Mouse (Mus musculus): ENCODE measurements at regions not wholly inside any gene's neighbourhood (a gene's known extent, or its start where the extent isn't known, plus 50 kb on each side); places are given as distances from the start of the nearest gene placed in this dataset.

- DNase-seq = peak; percentile 85 to 86
Observed at GRCm38 (mm10) chr2:10825278-10826133, 346.4 kb upstream of the Prkcq start.

DNA sequence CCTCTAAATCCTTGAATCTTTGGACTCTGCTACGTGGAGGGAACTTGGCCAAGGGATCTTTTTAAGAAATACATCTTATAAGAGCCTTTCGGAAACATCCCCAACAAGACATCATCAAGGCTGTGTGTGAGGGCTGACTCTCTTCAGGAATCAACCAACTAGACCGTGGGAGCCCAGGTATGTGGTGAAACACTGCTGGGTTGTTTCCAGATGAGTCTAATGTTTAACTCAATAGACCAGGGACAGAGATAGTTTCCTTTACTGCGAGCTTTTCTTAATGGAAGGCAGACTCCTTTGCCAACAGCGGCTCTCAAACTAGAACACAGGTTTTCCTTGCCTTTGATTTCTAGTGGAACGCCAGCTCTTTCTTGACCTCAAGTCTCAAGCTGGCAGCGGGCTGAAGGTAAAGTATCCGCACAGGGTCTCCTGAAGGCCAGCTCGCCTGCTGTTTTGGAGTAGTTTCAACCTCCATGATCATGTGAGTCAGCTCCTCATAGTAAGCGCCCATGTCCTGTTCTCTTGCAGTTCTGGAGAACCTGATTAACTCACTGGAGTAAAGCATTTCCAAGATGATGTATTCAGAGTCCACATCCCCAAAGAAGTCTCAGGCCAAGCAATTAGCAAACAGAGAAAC, 345.7 kb upstream of the Prkcq start:
- peak; percentile 17 to 20 for DNase-seq

- DNase-seq = no peak
Observed at GRCm38 (mm10) chr2:10839976-10840375, 331.9 kb upstream of the Prkcq start.

DNA sequence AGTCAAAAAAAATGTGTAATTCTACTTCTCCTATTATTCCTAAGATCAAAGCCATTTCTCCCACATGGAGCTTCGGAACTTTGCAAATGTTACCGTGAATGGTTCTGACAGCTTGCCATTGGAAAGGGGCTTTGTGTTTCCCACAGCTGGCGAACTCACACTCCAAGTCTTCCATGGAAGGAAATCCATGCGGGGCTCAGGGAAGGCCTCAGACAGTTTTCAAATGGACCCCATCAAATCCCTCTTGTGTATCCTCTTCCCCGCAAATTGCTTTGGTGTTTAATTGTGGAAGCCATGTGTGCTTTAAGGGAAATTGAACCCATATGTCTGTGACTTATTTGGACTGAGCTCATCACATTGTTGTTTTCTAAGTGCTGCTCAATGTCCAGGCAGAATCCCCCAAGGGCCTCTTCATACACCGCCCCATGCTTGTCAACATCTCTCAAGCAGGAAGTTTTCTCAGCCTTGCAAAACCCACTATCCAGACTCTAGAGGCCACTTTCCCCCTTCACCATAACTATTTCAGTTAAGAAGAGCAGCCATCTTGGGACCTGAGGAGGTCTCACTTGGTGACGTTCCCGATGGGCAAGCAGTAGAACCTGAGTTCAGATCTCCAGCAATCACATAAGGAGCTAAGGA, 310.1 kb upstream of the Prkcq start:
- DNase-seq = no peak

- no peak for DNase-seq
Observed at GRCm38 (mm10) chr2:10864451-10864850, 307.5 kb upstream of the Prkcq start.

- DNase-seq = peak in 1 of 2 experiments; percentile 21
Observed at GRCm38 (mm10) chr2:10874303-10874702, 297.6 kb upstream of the Prkcq start.

- peak; percentile 76 to 78 for DNase-seq
Observed at GRCm38 (mm10) chr2:10901926-10902325, 270.0 kb upstream of the Prkcq start.

DNA sequence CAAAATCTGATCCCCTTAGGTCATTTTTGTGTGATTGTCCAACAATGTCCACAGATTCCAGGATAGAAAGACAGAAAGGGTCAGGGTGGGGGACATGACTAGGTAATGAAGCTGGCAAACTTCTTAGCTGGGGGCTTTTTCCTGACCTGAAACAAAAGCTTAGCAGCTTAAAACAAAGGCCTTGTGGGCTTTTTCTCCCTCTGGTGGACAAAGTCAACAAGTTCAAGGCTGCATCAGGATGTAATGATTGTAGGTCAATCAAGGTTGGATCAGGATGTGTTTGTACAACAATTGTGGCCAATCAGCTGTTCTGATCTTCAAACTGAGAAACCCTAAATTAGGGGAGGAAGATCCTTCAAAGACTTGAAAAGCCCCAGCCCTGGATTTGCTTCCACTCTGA, 252.0 kb upstream of the Prkcq start:
- DNase-seq = no peak

- no peak for DNase-seq
Observed at GRCm38 (mm10) chr2:10920686-10921485, 251.0 kb upstream of the Prkcq start.

DNA sequence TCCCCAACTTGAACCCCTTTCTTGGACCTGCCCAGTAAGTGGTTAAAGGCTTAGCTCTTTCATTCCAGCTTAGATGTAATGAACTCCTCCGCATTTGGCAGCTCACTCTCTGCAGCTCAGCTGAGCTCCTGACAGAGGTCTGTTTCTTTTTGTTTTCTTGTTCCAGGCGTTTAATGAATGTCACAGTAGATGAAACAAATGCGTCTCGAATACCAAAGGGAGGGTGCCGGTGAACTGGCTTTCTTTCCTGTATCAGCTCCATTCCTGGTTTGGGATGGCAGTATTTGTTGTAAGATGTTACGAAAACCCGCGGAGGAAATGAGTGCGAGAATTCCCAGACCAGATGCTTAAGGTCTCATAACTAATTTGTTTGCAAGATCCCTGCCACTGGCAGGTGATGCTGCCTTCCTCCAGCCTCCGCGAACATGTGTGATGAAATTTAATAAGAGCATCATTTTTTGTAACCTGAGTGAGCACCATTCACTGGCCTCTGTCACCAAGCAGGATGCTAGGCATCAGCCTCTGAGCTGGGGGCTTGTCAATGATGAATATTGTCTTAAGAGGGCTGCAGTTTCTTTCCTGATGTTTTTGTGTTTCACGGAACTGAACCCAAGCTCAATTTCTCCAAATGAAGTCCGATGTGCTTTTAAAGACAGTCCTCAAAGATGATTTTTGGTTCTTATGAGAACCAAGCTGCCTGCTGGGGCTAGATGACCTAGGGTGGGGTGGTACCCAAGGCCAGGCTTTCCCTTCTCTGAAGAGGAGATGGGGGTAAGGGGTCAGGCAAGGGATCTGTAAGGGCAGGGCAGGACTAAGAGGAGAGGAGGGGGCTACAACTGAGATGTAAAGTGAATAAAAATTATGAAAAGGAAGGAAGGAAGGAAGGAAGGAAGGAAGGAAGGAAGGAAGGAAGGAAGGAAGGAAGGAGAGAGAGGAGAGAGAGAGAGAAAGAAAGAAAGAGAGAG, 250.1 kb upstream of the Prkcq start:
- no peak for DNase-seq

DNA sequence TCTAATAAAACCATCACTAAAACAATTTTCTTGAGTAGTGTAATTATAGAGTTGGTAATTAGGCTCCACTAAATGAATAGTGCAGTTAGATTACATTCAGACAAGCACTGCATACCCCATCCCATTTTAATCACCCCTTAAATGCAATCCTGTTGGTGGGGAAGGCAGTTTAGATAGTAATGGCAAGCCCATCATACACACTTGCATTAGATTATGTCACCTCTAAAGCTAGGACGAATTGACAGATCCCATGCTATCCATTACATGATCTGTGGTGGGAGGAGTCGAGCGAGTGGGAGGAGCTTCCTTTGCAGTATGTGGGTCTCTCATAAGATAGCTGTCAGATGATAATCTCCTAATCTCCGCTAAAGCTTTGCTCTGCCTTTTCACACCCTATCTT, 247.9 kb upstream of the Prkcq start:
- no peak for DNase-seq

DNA sequence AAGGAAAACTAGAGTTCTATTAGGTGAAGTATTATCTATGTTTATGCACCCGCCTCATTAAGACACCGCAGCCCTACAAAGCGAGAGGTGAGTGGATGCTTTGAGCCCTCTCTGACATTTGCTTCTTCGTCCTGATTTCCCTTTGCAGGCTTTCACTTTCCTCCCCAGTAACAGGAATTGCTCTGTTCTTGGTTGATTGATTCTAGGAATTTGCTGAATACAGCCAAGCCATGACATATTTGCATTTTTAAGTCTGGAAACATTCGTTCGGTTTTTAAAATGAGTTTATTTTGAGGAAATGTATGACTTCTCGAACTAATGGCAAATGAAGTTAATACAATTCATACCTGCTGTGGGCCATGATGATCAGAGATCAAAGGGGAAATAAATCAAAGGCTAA, 246.5 kb upstream of the Prkcq start:
- no peak for DNase-seq

GRCm38 (mm10) chr2:10937405-10937804, 234.5 kb upstream of the Prkcq start:
- no peak for DNase-seq

DNA sequence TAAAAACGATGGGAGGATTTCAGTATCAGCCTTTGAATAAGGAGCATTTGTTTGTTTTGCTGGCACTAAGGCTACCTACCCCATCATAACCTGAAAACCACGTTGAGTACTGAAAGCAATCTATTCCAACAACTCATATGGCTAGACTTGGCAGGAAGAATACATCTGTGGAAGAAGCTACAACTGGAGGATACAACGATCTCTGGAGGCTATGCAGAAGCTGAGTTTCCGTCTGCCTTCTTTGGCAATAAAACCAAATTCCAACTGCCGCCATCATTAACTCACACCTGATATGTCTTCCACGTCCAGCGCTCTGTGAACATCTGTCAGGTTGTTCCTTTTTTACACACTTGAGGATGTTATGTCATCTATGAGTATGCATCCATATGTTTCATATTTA, 206.7 kb upstream of the Prkcq start:
- DNase-seq = no peak

GRCm38 (mm10) chr2:10966891-10967290, 205.0 kb upstream of the Prkcq start:
- no peak for DNase-seq

DNA sequence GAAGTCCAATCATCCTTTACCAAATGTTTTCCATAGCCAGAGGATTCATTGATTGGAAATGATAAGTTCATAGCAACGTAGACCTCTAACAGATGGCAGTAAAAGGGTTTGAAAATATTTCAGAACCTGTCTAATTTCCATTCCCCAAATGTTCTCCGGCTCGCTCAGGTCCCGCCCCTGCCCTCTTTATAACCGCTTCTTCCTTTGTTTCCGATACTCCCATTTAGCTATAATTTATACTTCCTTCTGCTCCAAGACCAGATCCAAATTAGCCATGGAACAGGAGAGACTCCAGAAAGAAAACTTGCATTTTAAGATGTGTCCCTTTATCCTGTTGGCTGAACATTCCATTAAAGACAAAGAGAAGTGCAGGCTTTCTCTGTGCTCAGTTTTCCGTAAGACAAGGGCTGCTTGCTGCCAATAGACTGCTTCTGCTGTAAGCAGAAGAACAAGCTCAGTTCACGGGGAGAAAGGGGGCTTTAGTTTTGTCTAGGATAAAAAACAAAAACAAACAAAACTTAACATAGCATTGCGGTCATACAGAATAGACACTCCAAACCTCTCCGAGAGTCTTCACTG, 202.7 kb upstream of the Prkcq start:
- no peak for DNase-seq

DNA sequence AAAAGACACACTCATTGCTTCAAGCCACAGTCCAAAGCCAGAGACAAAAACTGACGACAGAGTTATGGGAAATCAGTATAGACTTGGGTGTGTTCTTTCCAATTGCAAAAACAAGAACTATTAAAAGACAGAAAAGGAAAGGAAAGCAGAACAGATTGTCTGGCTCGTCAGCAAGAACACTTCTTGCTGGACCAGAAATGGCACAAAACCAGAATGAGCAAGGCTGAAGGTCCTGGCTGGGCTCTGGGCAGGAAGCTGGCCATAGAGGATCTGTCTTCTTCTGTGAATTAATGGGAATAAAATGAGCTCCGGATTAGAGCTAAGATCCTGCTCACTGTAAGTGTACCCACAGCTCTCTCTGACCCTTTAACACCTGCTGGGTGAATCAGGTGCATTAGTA, 199.9 kb upstream of the Prkcq start:
- peak; percentile 36 to 56 for DNase-seq

DNA sequence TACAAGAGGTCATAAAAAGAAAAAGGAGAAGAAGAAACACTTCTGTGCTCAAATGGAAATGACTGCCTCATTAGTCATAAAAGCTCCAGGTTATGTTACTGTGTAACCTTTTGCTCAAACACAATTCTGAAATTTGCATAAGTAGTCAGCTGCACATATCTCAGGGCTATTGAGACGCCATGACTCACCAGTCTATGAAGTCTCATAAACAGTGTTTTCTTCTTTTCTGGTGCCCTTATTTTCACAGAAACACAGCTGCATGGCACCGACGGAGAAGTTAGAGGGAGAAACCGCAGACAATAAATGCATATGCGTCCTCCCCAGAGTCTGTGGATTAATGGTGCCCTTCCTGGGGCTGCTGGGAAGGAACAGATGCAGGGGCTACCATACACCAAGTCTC, 193.1 kb upstream of the Prkcq start:
- DNase-seq = no peak

GRCm38 (mm10) chr2:10986101-10986500, 185.8 kb upstream of the Prkcq start:
- no peak for DNase-seq

DNA sequence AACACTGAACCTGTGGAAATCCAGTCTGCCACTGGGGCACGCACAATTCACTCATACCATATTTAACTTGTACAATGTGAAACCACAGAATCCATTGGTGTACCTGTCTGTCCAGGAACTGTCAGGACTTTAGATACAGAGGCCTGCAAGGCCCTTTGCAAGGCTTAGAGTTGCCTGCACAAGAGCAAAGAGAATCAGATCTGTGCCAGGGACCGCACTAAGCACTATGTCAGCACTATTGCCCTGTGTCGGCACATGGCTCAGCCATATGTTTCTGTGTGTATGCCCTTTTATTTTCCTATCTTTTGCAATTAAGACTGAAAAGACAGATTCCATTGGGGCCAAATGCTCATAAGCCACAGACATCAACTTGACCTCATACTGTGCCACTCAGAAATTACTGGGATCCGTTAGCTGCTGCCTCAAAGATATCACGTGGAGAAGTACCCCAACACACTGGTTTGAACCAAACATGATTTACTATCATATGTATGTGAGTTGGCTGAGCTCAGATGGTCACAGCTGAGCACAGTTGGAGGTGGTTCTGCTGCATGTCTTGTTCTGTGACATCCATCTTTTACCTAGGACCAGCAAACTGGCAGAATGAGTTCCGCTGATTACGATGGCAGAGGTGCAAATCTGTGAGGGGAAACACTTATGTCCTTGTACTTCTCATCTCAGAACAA, 181.7 kb upstream of the Prkcq start:
- DNase-seq = peak; percentile 12 to 22

- DNase-seq = no peak
Observed at GRCm38 (mm10) chr2:10998798-10999197, 173.1 kb upstream of the Prkcq start.
